Mouse (Mus musculus) hindbrain, postnatal 0 days (tissue): ENCODE measurements at regions not wholly inside any gene's neighbourhood (a gene's known extent, or its start where the extent isn't known, plus 50 kb on each side); places are given as distances from the start of the nearest gene placed in this dataset.

Experiments used
- ATAC-seq: fragments of 200-750 bp; cut with Nextera tagmentation; 2 replicates; pipeline ENCODE4 v1.8.0; 2017; ENCODE audit warnings: mild to moderate bottlenecking, moderate TSS enrichment, moderate library complexity
- DNase-seq: peaks from one replicate; pipeline ENCODE4 v3.0.0-alpha.2; 2015; ENCODE audit warnings: low spot score
- H3K27ac ChIP-seq: fragments of 300-500 bp; sonication (generic); 2 replicates; pipeline ENCODE4 v1.5.1; 2014; ENCODE audit warnings: mild to moderate bottlenecking
- H3K27me3 ChIP-seq: fragments of 300-500 bp; sonication (generic); 2 replicates; pipeline ENCODE4 v1.6.1; 2014; ENCODE audit warnings: low read length, mixed read lengths; ENCODE audit not compliant: insufficient read depth
- H3K36me3 ChIP-seq: fragments of 300-500 bp; sonication (generic); 2 replicates; pipeline ENCODE4 v1.6.1; 2014; ENCODE audit warnings: low read length, mixed read lengths; ENCODE audit not compliant: insufficient read depth
- H3K4me1 ChIP-seq: fragments of 300-500 bp; sonication (generic); 2 replicates; pipeline ENCODE4 v1.6.1; 2014; ENCODE audit warnings: antibody characterized with exemption, low read length, mixed read lengths; ENCODE audit not compliant: insufficient read depth
- H3K4me2 ChIP-seq: fragments of 300-500 bp; sonication (generic); 2 replicates; pipeline ENCODE4 v1.6.1; 2014; ENCODE audit warnings: low read depth, mild to moderate bottlenecking, low read length, moderate library complexity, mixed read lengths
- H3K4me3 ChIP-seq: fragments of 300-500 bp; sonication (generic); 2 replicates; pipeline ENCODE4 v1.5.1; 2014; ENCODE audit warnings: low read length
- H3K9ac ChIP-seq: fragments of 300-500 bp; sonication (generic); replicated peaks from 2 replicates; pipeline ENCODE4 v1.6.1; 2014; ENCODE audit warnings: mild to moderate bottlenecking, low read length, moderate library complexity, mixed read lengths
- H3K9me3 ChIP-seq: fragments of 300-500 bp; sonication (generic); 2 replicates; pipeline ENCODE4 v1.6.1; 2016; ENCODE audit warnings: low read length, mixed read lengths
- CTCF ChIP-seq: IDR thresholded peaks from 2 replicates; pipeline ENCODE4 v1.5.1; 2016; ENCODE audit warnings: antibody characterized with exemption, control low read depth, low read depth
- WGBS: fragments of 180-500 bp; shearing (Covaris S2); extraction: QIAGEN DNeasy Blood & Tissue Kit; methylation state at CpG from one replicate; pipeline ENCODE4 v1.1.7; 2014; 5-methylcytosine and 5-hydroxymethylcytosine counted together

- Histone ChIP-seq H3K4me3 (no peak overlapping the region), H3K36me3 (no peaks in the 10 kb centered on the region), H3K9ac (no peak overlapping the region), H3K9me3 (no peaks in the 10 kb centered on the region), H3K4me2 (no peak overlapping the region), H3K4me1 (no peaks in the 10 kb centered on the region), H3K27me3 (no peaks in the 10 kb centered on the region), H3K27ac (no peak overlapping the region)
- no peak for DNase-seq
- 88% methylated on average over 8 of the region's 8 CpGs for WGBS
- no peak for ATAC-seq
- TF ChIP-seq CTCF: no peak
Measured at GRCm38 (mm10) chr13:44176121-44176520, 391.5 kb downstream of the Cd83 start.

GRCm38 (mm10) chr13:44178006-44178405 is 393.4 kb downstream of the Cd83 start:
- H3K36me3 ChIP-seq: no peaks in the 10 kb centered on the region
- 80% methylated on average over 6 of the region's 6 CpGs for WGBS
- no peak overlapping the region for H3K9ac ChIP-seq
- no peaks in the 10 kb centered on the region for H3K9me3 ChIP-seq
- H3K4me1 ChIP-seq: no peaks in the 10 kb centered on the region
- ATAC-seq: no peak
- no peak overlapping the region for H3K4me3 ChIP-seq
- no peak overlapping the region for H3K4me2 ChIP-seq
- no peaks in the 10 kb centered on the region for H3K27me3 ChIP-seq
- no peak overlapping the region for H3K27ac ChIP-seq
- TF ChIP-seq CTCF: no peak
- DNase-seq: no peak

- no peak for TF ChIP-seq CTCF
Measured at GRCm38 (mm10) chr13:44180384-44180783, 395.8 kb downstream of the Cd83 start.

GRCm38 (mm10) chr13:44182544-44183191 is 398.1 kb downstream of the Cd83 start:
- 36% methylated on average over 15 of the region's 15 CpGs for WGBS
- no peak for DNase-seq
- Histone ChIP-seq H3K27me3 (no peaks in the 10 kb centered on the region), H3K4me2 (no peak overlapping the region), H3K9me3 (no peaks in the 10 kb centered on the region), H3K4me3 (no peak overlapping the region), H3K9ac (no peak overlapping the region), H3K36me3 (no peaks in the 10 kb centered on the region), H3K4me1 (no peaks in the 10 kb centered on the region), H3K27ac (no peak overlapping the region)
- no peak for TF ChIP-seq CTCF
- ATAC-seq: no peak

More at GRCm38 (mm10) chr13:44180384-44180783, 395.8 kb downstream of the Cd83 start:
- no peaks in the 10 kb centered on the region for H3K27me3 ChIP-seq
- H3K4me2 ChIP-seq: no peak overlapping the region
- H3K4me1 ChIP-seq: no peaks in the 10 kb centered on the region
- ATAC-seq: no peak
- WGBS: 85% methylated on average over 3 of the region's 3 CpGs
- DNase-seq: no peak
- H3K9ac ChIP-seq: no peak overlapping the region
- no peak overlapping the region for H3K4me3 ChIP-seq
- H3K9me3 ChIP-seq: no peaks in the 10 kb centered on the region
- H3K27ac ChIP-seq: no peak overlapping the region
- no peaks in the 10 kb centered on the region for H3K36me3 ChIP-seq

- Histone ChIP-seq H3K4me3 (no peak overlapping the region), H3K4me1 (no peaks in the 10 kb centered on the region), H3K4me2 (no peak overlapping the region), H3K9me3 (no peaks in the 10 kb centered on the region), H3K36me3 (no peaks in the 10 kb centered on the region), H3K27ac (no peak overlapping the region), H3K27me3 (no peaks in the 10 kb centered on the region), H3K9ac (no peak overlapping the region)
- no peak for TF ChIP-seq CTCF
- ATAC-seq (no peak), DNase-seq (no peak)
- 95% methylated on average over 5 of the region's 5 CpGs for WGBS
Measured at GRCm38 (mm10) chr13:44195365-44195764, 410.8 kb downstream of the Cd83 start.

GRCm38 (mm10) chr13:44206042-44206441 is 421.5 kb downstream of the Cd83 start:
- DNase-seq (no peak), ATAC-seq (0 out of 2 replicates have a peak, but pooled peaks have one; percentile 53)
- H3K4me2 ChIP-seq: no peak overlapping the region
- 43% methylated on average over 4 of the region's 4 CpGs for WGBS
- no peaks in the 10 kb centered on the region for H3K9me3 ChIP-seq
- no peak overlapping the region for H3K9ac ChIP-seq
- no peak for TF ChIP-seq CTCF
- no peaks in the 10 kb centered on the region for H3K27me3 ChIP-seq
- H3K4me1 ChIP-seq: no peaks in the 10 kb centered on the region
- no peaks in the 10 kb centered on the region for H3K36me3 ChIP-seq
- H3K27ac ChIP-seq: no peak overlapping the region
- H3K4me3 ChIP-seq: no peak overlapping the region

GRCm38 (mm10) chr13:44206448-44206847 is 421.9 kb downstream of the Cd83 start:
- Histone ChIP-seq H3K27me3 (no peaks in the 10 kb centered on the region), H3K4me3 (no peak overlapping the region), H3K36me3 (no peaks in the 10 kb centered on the region), H3K9ac (no peak overlapping the region), H3K27ac (no peak overlapping the region), H3K9me3 (no peaks in the 10 kb centered on the region), H3K4me1 (no peaks in the 10 kb centered on the region), H3K4me2 (no peak overlapping the region)
- 80% methylated on average over 4 of the region's 4 CpGs for WGBS
- ATAC-seq (no peak), DNase-seq (no peak)
- no peak for TF ChIP-seq CTCF
